8 mouse cellular contexts compared by ENCODE assay signal in the genomic region with DNA sequence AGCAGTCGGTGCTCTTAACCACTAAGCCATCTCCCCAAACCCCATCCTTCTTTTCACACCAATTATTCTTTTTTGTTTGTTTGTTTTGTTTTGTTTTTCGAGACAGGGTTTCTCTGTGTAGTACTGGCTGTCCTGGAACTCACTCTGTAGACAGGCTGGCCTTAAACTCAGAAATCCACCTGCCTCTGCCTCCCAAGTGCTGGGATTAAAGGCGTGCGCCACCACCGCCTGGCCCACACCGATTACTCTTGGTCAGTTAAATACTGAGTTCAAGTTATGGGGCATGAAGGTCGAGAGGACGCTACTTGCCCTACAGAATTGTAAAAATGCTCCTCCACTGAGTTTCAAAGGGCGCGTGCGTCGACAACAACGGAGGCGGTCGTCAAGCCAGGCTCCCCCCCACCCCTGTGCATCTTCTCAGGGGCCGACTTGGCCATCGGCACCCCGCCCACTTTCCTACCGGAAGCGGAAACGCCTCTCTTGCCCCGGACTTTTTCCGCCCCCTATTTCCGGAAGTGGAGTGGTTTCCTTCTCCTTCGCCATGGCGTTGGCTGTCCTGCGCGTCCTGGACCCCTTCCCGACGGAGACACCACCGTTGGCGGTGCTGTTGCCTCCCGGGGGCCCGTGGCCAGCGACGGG. TPM values are rescaled to one million over a fixed set of nuclear protein-coding genes. Genes with fewer than 3 reads are reported as not detected.
DNase-seq lines count a peak whose midpoint lies in the region; ATAC-seq lines count a peak whose summit lies in the region.

A gene (plus strand): TSS at position 505 of the 639 bp plus-strand sequence.

- H3K27ac ChIP-seq in intestine, embryonic 14.5 days (ENCODE audit: low read depth), result peak within 1 kb of the TSS; percentile 23; the same call in 1 of the 2 replicates

- peaks cover 11% of the 10 kb centered on the region; the same call in 1 of the 2 replicates for H3K4me1 ChIP-seq in intestine, embryonic 14.5 days (replicated peaks; ENCODE audit: control insufficient read depth, insufficient read depth, low read length)

- peak within 1 kb of the TSS; percentile 97 for H3K4me2 ChIP-seq in intestine, embryonic 14.5 days (ENCODE audit: low read length)

- peak within 1 kb of the TSS; percentile 72 for H3K4me3 ChIP-seq in intestine, embryonic 14.5 days (ENCODE audit: low read depth, low read length)

- H3K9me3 ChIP-seq in intestine, embryonic 14.5 days (ENCODE audit: control insufficient read depth, low read length), result no peaks in the 10 kb centered on the region

- H3K27me3 ChIP-seq in intestine, embryonic 14.5 days (replicated peaks; ENCODE audit: control insufficient read depth, insufficient read depth, low read length), result no peaks in the 10 kb centered on the region

- peak; percentile 86 for ATAC-seq in intestine, embryonic 14.5 days (replicated peaks; ENCODE audit: low FRiP score, low TSS enrichment, low read depth)

- peak; percentile 93 to 97 for DNase-seq in adrenal gland, adult (ENCODE audit: inconsistent age in 2 of 2, low spot score in 1 of 2)
- peak; percentile 97 for DNase-seq in embryo, embryonic 10.5 days (ENCODE audit: low spot score)
- peak; percentile 91 for DNase-seq in gastrocnemius, postnatal 25 days
- DNase-seq in intestine, embryonic 14.5 days (ENCODE audit: low spot score), result peak; percentile 94
- DNase-seq in left cerebral cortex, postnatal 14 days (ENCODE audit: low spot score in 2 of 2), result peak; percentile 91 to 93
- peak; percentile 95 for DNase-seq in mesoderm, embryonic 11.5 days (ENCODE audit: low read depth, low spot score)
- DNase-seq in right cerebral cortex, postnatal 36 days (ENCODE audit: low spot score in 2 of 2), result peak; percentile 88 to 90
- peak; percentile 93 for DNase-seq in yolk sac, embryonic 10.5 days (ENCODE audit: low spot score)

- intact Hi-C loops in left cerebral cortex, postnatal 14 days (cut with DNase I), result no loop called here

- WGBS in intestine, embryonic 14.5 days, result 8% methylated on average over 36 of the region's 36 CpGs

- peaks cover 27% of the 10 kb centered on the region for H3K36me3 ChIP-seq in intestine, embryonic 14.5 days (ENCODE audit: control insufficient read depth, insufficient read depth, low read length)

- peak within 1 kb of the TSS; percentile 88 for H3K9ac ChIP-seq in intestine, embryonic 14.5 days (ENCODE audit: low read length)

RNA-seq across cellular contexts. Expression of the gene that starts here (rescaled TPM):
- 10 to 100 TPM; 12.5 to 14.0 TPM for total RNA-seq in gastrocnemius, postnatal 25 days (2021)
- polyA plus RNA-seq in intestine, embryonic 14.5 days (2014; fragmentation: Nextera tagmentation; extraction: Ambion mirVana), result 18.3 and 20.8 TPM in 2 replicates
- total RNA-seq in left cerebral cortex, postnatal 14 days (2021), result 10 to 100 TPM; 37.6 to 38.1 TPM

Comparison
In these comparisons a context has a peak if more than half of its experiments do, and no peak if none do; other contexts are left out.
1. Peak in every context shown above with its lines: DNase-seq, ATAC-seq, H3K4me3 ChIP-seq and H3K27ac ChIP-seq.